Mouse (Mus musculus) ovary, adult 18-20 months (tissue): ENCODE results near the gene Ms4a2.

Source experiments
- DNase-seq: peaks from one replicate; pipeline ENCODE4 v3.0.0; 2022; ENCODE audit warnings: low spot score, mixed read lengths

Ms4a2 gene

DNA sequence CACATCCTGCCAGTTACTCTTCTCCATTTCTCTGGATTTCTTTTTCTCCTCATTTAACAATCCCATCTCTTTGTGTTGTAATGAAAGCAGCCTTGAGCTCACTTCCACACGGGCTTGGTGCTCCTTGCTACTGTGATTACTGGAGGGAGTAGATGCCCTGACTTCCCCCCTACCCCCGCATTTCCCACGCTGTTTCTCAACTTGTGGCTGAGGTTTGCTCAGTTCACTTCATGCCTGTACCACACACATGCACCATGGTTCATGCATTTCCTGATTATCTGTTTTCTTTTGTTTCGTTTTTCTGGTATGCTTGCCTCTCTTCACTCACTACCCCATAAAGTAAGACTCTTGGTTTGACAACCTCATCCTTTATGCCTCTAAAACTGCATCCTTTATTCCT lies 34.3 kb downstream of the Ms4a2 start:
- DNase-seq: no peak

DNA sequence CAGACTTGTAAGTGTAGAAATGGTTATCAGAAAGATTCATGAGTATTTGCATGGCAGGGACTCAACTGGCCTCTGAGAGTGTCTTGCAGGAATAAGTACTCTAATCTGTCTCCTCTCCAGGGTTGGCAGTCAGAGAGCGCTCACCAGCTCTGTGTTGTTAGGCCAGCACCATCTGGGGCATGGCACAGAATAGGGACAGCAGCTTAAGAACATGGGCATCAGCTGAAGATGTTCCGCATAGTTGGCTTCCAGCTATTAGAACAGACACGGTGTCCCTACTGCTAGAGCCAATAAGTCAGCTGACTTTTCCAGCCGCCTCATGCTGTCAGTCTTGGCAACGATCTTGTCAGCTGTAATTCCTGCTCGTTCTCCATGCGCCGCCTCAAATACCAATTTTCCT lies 48.6 kb downstream of the Ms4a2 start:
- DNase-seq: no peak
